Mouse (Mus musculus) forebrain, embryonic 14.5 days (tissue): ENCODE measurements around the gene Tnks1bp1. TPM values are rescaled to one million over a fixed set of nuclear protein-coding genes. Genes with fewer than 3 reads are reported as not detected.

ENCODE experiments used
- ATAC-seq: fragments of 200-750 bp; cut with Nextera tagmentation; 2 replicates; pipeline ENCODE4 v1.8.0; 2017; ENCODE audit warnings: mild to moderate bottlenecking, moderate library complexity
- DNase-seq: peaks from one replicate; pipeline ENCODE4 v3.0.0-alpha.2; 2015; ENCODE audit warnings: low spot score
- H3K27ac ChIP-seq: fragments of 300-500 bp; sonication (generic); 2 replicates; pipeline ENCODE4 v1.5.1; 2014; ENCODE audit warnings: low read depth, mild to moderate bottlenecking, control low read depth, low read length, moderate library complexity
- H3K27me3 ChIP-seq: fragments of 300-500 bp; sonication (generic); replicated peaks from 2 replicates; pipeline ENCODE4 v1.6.1; 2014; ENCODE audit warnings: low read length, control low read depth, mixed read lengths; ENCODE audit not compliant: control insufficient read depth, insufficient read depth
- H3K36me3 ChIP-seq: fragments of 300-500 bp; sonication (generic); 2 replicates; pipeline ENCODE4 v1.6.1; 2014; ENCODE audit warnings: low read length, control low read depth; ENCODE audit not compliant: control insufficient read depth, insufficient read depth
- H3K4me1 ChIP-seq: fragments of 300-500 bp; sonication (generic); 2 replicates; pipeline ENCODE4 v1.6.1; 2014; ENCODE audit warnings: antibody characterized with exemption, low read length, control low read depth; ENCODE audit not compliant: control insufficient read depth, insufficient read depth
- H3K4me2 ChIP-seq: fragments of 300-500 bp; sonication (generic); 2 replicates; pipeline ENCODE4 v1.6.1; 2014; ENCODE audit warnings: mild to moderate bottlenecking, control low read depth, low read length
- H3K4me3 ChIP-seq: fragments of 300-500 bp; sonication (generic); 2 replicates; pipeline ENCODE4 v1.5.1; 2014; ENCODE audit warnings: low read depth, low read length, control low read depth
- H3K9ac ChIP-seq: fragments of 300-500 bp; sonication (generic); 2 replicates; pipeline ENCODE4 v1.6.1; 2014; ENCODE audit warnings: mild to moderate bottlenecking, low read length, control low read depth, moderate library complexity
- H3K9me3 ChIP-seq: fragments of 300-500 bp; sonication (generic); replicated peaks from 2 replicates; pipeline ENCODE4 v1.6.1; 2016; ENCODE audit warnings: low read length, control low read depth, mixed read lengths; ENCODE audit not compliant: control insufficient read depth
- WGBS: fragments of 180-500 bp; shearing (Covaris S2); extraction: QIAGEN DNeasy Blood & Tissue Kit; methylation state at CpG from one replicate; pipeline ENCODE4 v1.1.7; 2014; 5-methylcytosine and 5-hydroxymethylcytosine counted together
- polyA plus RNA-seq: library from polyadenylated mRNA; unstranded; fragments of >200 nt; fragmentation: Nextera tagmentation; extraction: Ambion mirVana; gene quantifications from 2 replicates; pipeline ENCODE4 v1.2.1, GENCODE M21; 2014

The Tnks1bp1 gene
- polyA plus RNA-seq, 1 experiment from 2014 or later = 6.7 TPM

DNA sequence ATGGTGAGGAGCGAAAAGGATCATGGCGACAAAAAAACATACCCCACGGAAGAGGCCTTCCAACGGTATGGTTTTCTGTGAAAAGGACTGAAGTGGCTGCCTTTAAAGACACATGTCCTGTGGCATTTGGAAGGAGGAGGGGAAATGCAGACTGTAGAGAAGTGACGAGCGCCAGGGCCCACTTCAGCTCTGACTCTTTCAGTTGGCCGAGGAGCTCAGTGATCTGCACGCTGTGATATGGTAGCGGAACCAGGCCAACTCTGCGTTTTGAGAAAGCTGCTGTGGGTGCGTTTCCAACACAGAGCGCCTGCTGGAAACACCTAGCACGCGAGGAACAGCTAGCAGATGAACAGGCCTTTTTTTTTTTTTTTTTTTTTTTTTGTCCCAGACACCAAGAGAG is 35.1 kb upstream of the Tnks1bp1 start:
- Histone ChIP-seq H3K9me3 (no peaks in the 10 kb centered on the region), H3K27ac (no peak overlapping the region), H3K4me3 (no peak overlapping the region), H3K4me1 (no peaks in the 10 kb centered on the region), H3K27me3 (no peaks in the 10 kb centered on the region), H3K4me2 (no peak overlapping the region), H3K36me3 (no peaks in the 10 kb centered on the region), H3K9ac (no peak overlapping the region)
- 82% methylated on average over 14 of the region's 14 CpGs for WGBS
- no peak for ATAC-seq
- DNase-seq = peak; percentile 26

GRCm38 (mm10) chr2:85013826-85014587 is 33.8 kb upstream of the Tnks1bp1 start:
- no peaks in the 10 kb centered on the region for H3K4me1 ChIP-seq
- WGBS = 79% methylated on average over 5 of the region's 5 CpGs
- ATAC-seq (no peak), DNase-seq (no peak)
- H3K9ac ChIP-seq = no peak overlapping the region
- H3K9me3 ChIP-seq = no peaks in the 10 kb centered on the region
- H3K36me3 ChIP-seq = no peaks in the 10 kb centered on the region
- H3K4me3 ChIP-seq = no peak overlapping the region
- no peak overlapping the region for H3K27ac ChIP-seq
- no peak overlapping the region for H3K4me2 ChIP-seq
- no peaks in the 10 kb centered on the region for H3K27me3 ChIP-seq

GRCm38 (mm10) chr2:85014588-85014982 is 33.2 kb upstream of the Tnks1bp1 start:
- Histone ChIP-seq H3K27ac (no peak overlapping the region), H3K4me2 (no peak overlapping the region), H3K27me3 (no peaks in the 10 kb centered on the region), H3K36me3 (no peaks in the 10 kb centered on the region), H3K9ac (no peak overlapping the region), H3K4me1 (no peaks in the 10 kb centered on the region), H3K9me3 (no peaks in the 10 kb centered on the region), H3K4me3 (no peak overlapping the region)
- ATAC-seq (no peak; the same call in 1 of the 2 replicates), DNase-seq (no peak)
- whole genome bisulfite sequencing = 50% methylated on average over 3 of the region's 3 CpGs

GRCm38 (mm10) chr2:85022043-85022442 is 25.8 kb upstream of the Tnks1bp1 start:
- Histone ChIP-seq H3K4me3 (no peak overlapping the region), H3K4me2 (no peak overlapping the region), H3K27ac (no peak overlapping the region), H3K36me3 (no peaks in the 10 kb centered on the region), H3K4me1 (no peaks in the 10 kb centered on the region), H3K9ac (no peak overlapping the region), H3K27me3 (no peaks in the 10 kb centered on the region), H3K9me3 (no peaks in the 10 kb centered on the region)
- ATAC-seq (0 out of 2 replicates have a peak, but pooled peaks have one; percentile 42), DNase-seq (peak; percentile 46)
- WGBS = 16% methylated on average over 4 of the region's 4 CpGs

- 74% methylated on average over 3 of the region's 3 CpGs for WGBS
- no peak overlapping the region for H3K27ac ChIP-seq
- ATAC-seq = no peak
- no peaks in the 10 kb centered on the region for H3K27me3 ChIP-seq
- no peaks in the 10 kb centered on the region for H3K4me1 ChIP-seq
- no peak for DNase-seq
- no peaks in the 10 kb centered on the region for H3K36me3 ChIP-seq
- H3K9me3 ChIP-seq = no peaks in the 10 kb centered on the region
- no peak overlapping the region for H3K9ac ChIP-seq
- no peak overlapping the region for H3K4me2 ChIP-seq
- H3K4me3 ChIP-seq = no peak overlapping the region
These were observed 21.6 kb upstream of the Tnks1bp1 start for GRCm38 (mm10) chr2:85026178-85026577.

GRCm38 (mm10) chr2:85027281-85027680 is 20.5 kb upstream of the Tnks1bp1 start:
- no peaks in the 10 kb centered on the region for H3K9me3 ChIP-seq
- WGBS = 84% methylated on average over 5 of the region's 5 CpGs

DNA sequence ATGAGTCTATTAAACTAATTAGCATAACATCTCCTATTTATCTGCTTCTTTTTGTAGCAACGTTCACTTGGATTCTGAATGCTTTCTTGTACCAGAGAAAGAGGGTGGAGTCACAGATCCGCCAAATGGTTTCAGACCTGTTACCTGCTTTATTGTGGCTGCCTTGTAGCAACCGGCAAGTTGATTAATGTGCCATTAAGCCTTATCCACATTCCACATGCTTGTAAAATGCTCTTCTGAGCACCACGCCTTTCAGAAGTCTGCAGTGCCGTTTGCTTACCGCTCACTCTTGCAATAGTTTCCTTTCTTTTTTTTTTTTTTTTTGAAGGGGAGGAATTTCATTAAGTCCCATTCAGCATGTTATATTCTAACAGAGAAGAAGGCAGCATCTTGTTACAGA is 17.9 kb upstream of the Tnks1bp1 start:
- Histone ChIP-seq H3K27me3 (no peaks in the 10 kb centered on the region), H3K9ac (no peak overlapping the region), H3K4me3 (no peak overlapping the region), H3K4me1 (no peaks in the 10 kb centered on the region), H3K9me3 (no peaks in the 10 kb centered on the region), H3K36me3 (no peaks in the 10 kb centered on the region), H3K27ac (no peak overlapping the region), H3K4me2 (no peak overlapping the region)
- ATAC-seq = no peak
- DNase-seq = no peak
- 62% methylated on average over 6 of the region's 6 CpGs for WGBS

More at GRCm38 (mm10) chr2:85027281-85027680, 20.5 kb upstream of the Tnks1bp1 start:
- DNase-seq = no peak
- no peaks in the 10 kb centered on the region for H3K4me1 ChIP-seq
- H3K36me3 ChIP-seq = no peaks in the 10 kb centered on the region
- H3K4me3 ChIP-seq = no peak overlapping the region
- H3K9ac ChIP-seq = no peak overlapping the region
- no peak for ATAC-seq
- no peak overlapping the region for H3K4me2 ChIP-seq
- H3K27ac ChIP-seq = no peak overlapping the region
- no peaks in the 10 kb centered on the region for H3K27me3 ChIP-seq

DNA sequence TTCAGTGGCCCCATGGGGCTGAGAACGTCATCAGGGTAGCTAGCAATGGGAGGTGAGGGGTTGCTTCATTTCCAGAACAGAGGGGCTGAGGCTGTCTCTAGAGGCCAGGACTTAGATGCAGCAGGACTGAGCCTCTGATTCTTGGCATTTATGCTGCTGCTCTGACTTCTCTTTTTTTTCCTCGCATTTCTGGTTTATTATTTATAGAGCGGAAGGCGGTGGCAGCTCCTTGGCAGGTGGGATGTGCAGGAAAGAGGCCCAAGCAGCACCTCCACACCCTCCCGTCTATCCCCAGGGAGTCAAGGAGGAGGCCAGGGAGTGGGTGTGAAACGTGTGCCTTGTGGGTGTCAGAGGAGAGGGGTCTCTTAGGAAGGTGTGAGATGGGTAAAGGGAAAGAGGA is 16.8 kb upstream of the Tnks1bp1 start:
- ATAC-seq = no peak
- Histone ChIP-seq H3K4me3 (no peak overlapping the region), H3K9ac (no peak overlapping the region), H3K27ac (no peak overlapping the region), H3K27me3 (no peaks in the 10 kb centered on the region), H3K9me3 (no peaks in the 10 kb centered on the region), H3K4me1 (no peaks in the 10 kb centered on the region), H3K36me3 (no peaks in the 10 kb centered on the region), H3K4me2 (no peak overlapping the region)
- DNase-seq = no peak
- WGBS = 70% methylated on average over 6 of the region's 6 CpGs

DNA sequence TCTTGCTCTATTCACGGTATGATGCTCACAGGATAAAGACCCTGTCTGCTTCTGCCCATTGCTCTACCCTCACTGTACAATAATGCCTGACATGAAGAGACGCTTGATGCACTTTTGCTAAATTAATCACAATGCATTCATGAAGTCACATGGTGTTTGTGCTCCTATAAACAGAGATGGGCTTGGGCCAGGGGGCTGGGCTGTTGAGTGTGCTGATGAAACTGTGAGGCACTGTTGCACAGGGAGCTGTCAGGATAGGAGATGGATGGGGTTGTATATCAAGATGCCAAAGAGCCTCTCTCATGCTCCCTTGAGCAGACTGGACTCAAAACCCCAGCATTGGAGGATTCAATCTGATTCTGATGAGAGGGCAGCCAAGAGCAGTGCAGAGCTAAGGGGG is 14.7 kb upstream of the Tnks1bp1 start:
- 85% methylated on average over 2 of the region's 2 CpGs for WGBS
- DNase-seq = no peak
- no peaks in the 10 kb centered on the region for H3K27me3 ChIP-seq

More for the DNA sequence above, 14.7 kb upstream of the Tnks1bp1 start:
- H3K27ac ChIP-seq = no peak overlapping the region
- no peak overlapping the region for H3K4me2 ChIP-seq
- H3K9ac ChIP-seq = no peak overlapping the region
- no peaks in the 10 kb centered on the region for H3K36me3 ChIP-seq
- peaks cover 8% of the 10 kb centered on the region for H3K4me1 ChIP-seq
- no peak for ATAC-seq
- H3K9me3 ChIP-seq = no peaks in the 10 kb centered on the region
- H3K4me3 ChIP-seq = no peak overlapping the region
